Mouse (Mus musculus) regulatory T cell (primary cell): Measurements from ENCODE around the gene Aox2.

Experiments used
- in situ Hi-C: fragments of 300-600 bp; cut with MboI, MseI; formaldehyde crosslinking; loops from one replicate; pipeline ENCODE4 v1.15.1; 2025; ENCODE audit warnings: high pct_unique_total_duplicates

Aox2 gene

DNA sequence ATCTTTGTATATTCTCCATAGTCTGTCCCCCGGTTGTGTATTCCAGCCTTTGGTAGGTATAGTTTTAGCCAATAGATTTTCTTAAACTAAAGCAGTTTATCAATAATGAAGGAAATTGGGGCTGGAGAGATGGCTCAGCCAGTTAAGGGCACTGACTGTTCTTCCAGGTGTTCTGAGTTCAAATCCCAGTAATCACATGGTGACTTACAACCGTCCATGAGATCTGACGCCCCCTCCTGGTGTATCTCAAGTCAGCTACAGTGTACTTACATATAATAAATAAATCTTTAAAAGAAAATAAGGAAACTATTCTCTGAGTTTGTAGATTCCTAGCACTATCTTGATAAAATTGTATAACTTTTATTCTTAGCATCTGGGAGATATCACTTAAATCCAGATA lies 117.2 kb downstream of the Aox2 start:
- in situ Hi-C loops: loop anchor here (25.0 kb wide), 1 partner anchor 983 kb away; the partner anchor contains the start of genes Maip1 and Tyw5

DNA sequence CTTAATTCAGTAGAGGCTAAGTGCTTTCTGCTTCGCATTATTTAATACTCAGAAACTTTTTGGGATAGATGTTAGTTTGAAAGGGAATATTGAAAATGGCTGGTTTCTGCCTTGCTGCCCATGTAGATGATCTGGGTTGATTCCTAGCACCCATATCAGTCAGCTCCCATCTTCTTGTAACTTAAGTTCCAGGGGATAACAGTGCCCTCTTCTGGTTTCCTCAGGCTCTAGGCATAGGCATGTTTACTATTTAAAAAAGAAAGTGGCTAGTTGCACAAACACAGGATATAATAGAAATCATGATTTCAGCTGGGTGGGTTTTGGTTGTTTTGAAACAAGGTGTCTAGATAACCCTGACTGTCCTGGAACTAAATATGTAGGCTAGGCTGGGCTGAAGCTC lies 118.1 kb downstream of the Aox2 start:
- in situ Hi-C loops: loop anchor here (25.0 kb wide), 1 partner anchor 984 kb away; the partner anchor contains the start of genes Maip1 and Tyw5

DNA sequence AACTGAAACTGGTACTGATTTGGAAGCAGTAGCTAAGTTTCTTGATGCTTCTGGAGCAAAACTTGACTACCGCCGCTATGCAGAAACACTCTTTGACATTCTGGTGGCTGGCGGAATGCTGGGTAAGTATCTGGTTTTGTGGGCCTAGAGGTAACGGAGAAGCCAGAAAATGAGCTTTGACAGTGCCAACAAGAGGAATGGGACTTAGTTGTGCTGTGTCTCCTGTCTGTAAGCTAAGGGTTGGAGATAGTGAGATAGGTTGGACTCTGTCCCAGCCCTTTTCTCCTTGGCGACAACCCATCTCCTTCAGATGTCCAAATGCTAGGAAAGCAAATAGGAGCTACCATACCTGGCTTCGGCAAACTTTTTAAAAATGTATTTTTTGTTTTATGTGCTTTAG lies 119.6 kb downstream of the Aox2 start:
- in situ Hi-C loops: loop anchor here (25.0 kb wide), 1 partner anchor 985 kb away; the partner anchor contains the start of genes Maip1 and Tyw5

DNA sequence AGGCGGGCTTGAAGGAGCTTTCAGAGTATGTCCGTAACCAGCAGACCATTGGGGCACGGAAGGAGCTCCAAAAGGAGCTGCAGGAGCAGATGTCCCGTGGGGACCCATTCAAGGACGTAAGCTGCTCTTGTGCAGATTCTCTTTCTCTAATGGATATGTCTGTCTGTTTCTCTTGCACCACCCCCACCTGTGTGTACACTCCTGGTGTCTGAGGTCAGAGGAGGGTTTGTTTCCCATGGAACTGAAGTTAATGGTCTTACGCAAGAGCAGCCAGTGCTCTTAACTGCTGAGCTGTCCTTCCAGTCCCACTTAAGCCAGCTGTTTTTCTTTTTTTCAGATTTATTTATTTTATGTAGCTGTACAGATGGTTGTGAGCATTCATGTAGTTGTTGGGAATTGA lies 123.3 kb downstream of the Aox2 start:
- in situ Hi-C loops: no loop called here

DNA sequence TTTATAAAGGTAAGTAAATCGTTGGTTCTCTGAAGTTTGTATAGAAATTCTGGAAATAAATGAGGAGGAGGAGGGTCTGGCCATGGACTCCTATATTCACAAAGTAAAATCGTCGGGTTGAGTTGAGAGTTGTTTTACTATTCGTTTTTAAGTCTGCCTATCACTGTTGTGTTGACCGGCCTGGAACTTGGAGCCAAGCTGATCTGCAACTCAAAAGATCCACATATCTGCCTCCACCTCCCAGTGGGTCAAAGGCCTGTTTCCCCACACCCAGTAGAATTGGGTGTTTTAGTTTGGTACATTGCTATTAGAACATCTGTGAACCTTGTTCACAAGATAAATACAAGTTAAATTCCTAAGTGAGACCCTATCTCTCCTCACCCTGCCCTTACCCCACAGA lies 125.6 kb downstream of the Aox2 start:
- in situ Hi-C loops: no loop called here

DNA sequence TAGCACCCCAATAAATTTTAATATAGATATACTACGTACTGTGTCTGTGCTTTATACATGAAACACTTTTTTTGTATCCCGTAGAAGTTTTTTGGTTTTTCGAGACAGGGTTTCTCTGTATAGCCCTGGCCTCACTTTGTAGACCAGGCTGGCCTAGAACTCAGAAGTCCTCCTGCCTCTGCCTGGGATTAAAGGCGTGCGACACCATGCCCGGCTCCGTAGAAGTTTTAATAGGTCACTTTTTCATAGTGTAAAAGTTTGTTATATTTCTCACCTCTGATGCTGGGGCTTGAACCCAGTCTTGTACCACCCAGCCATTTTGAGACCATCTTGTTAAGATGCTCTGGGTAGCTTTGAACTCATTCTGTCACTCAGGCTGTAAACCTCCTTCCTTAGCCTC lies 129.2 kb downstream of the Aox2 start:
- in situ Hi-C loops: no loop called here

DNA sequence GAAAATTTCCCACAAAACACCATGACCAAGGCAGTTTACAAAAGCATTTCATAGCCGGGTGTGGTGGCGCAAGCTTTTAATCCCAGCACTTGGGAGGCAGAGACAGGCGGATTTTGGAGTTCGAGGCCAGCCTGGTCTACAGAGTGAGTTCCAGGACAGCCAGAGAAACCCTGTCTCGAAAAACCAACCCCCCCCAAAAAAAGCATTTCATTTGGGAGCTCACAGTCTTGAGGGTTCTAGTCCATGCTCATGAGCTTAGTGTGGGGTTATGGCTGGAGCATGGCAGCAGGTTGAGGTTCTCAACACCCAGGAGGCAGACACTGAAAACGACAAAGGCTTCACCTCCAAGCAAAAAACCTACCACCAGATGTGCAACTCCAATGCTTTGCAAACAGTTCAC lies 130.0 kb downstream of the Aox2 start:
- in situ Hi-C loops: no loop called here

DNA sequence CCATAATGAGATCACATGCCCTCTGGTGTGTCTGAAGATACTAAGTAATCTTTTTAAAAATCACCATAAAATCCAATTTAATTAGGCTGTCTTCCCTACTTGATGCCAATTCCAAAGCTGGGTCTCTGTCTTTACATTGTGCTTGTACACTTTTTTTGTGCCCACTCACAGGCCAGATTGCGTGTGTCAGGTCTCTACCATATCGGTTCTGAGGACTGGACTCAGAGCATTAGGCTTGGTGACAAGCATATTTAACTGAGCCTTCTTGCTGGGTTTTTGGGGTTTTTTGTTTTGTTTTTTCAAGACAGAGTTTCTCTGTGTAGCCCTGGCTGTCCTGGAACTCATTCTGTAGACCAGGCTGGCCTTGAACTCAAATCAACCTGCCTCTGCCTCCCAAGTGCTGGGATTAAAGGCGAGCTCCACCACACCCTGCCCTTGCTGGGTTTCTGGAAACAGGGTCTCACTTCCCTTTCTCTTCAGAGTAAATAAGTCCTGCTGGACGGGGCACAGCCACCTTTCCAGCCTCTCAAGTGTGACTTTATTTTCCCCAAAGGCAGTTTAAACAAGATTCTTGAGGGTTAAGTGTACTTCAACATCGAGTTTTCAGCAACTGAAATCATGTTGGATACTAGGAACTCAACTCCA lies 131.5 kb downstream of the Aox2 start:
- in situ Hi-C loops: no loop called here

DNA sequence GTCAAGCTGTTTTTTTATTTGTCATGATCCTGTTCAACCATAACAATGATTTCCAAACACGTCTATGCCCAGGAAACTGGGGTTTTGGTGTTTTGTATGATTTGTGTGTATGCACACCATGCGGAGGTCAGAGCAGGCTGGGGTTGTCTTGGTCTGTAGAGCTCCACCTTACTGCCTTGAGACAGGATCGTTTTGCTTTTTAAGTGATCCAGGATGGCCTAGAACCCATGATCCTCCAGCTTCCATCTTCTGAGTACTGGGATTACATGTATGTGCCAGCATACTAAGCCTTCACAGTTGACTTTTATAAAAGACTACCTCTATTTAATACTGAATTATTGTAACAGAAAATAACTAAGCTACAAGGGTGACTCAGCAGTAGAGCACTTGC lies 132.1 kb downstream of the Aox2 start:
- in situ Hi-C loops: no loop called here

DNA sequence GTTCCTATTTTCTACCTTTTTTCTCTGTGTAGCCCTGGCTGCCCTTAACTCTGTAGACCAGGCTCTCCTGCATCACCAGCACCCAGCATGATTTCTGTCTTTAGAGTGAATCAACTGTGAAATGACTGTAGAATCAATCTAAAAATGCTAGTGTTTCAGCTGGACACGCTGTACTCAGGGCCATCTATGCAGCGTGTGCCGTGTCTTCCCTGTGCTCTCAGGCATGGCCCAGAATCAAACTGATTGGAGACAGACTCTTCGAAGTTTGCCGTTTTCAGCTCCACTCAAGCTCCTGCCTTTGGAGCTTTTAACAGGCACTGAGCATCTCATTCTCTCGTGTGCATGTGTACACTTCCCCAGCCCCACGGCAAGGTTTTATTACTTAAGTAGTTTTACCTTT lies 132.7 kb downstream of the Aox2 start:
- in situ Hi-C loops: no loop called here

DNA sequence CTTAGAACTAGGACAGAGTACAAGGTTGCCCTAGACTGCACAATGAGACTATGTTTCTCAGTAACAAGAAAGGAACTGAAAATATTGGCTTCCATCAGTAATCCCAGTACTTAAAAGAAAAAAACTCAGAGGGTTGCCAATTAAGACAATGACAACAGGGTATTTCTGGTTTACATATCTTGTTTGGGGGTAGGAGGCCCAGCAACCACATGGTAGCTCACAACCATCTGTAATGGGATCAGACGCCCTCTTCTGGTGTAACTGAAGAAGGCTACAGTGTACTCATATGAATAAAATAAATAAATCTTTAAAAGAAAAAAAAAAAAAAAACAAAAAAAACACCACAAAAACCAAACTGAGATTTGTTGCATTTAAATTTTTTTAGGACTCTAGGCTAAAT lies 137.3 kb downstream of the Aox2 start:
- in situ Hi-C loops: no loop called here

DNA sequence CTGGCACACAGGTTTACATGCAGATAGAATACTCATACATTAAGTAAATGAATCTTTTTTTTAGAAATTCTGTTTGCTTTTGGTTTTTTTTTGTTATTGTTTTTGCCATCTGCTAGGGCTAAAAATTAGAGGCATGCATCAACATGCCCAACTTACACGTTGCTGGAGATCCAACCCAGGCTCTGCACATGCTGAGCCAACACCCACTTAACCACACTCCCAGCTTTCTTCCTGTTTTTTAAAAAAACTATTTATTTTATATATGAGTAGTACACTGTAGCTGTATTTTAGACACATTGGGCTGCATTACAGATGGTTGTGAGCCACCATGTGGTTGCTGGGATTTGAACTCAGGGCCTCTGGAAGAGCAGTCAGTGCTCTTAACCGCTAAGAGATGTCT lies 137.9 kb downstream of the Aox2 start:
- in situ Hi-C loops: no loop called here

DNA sequence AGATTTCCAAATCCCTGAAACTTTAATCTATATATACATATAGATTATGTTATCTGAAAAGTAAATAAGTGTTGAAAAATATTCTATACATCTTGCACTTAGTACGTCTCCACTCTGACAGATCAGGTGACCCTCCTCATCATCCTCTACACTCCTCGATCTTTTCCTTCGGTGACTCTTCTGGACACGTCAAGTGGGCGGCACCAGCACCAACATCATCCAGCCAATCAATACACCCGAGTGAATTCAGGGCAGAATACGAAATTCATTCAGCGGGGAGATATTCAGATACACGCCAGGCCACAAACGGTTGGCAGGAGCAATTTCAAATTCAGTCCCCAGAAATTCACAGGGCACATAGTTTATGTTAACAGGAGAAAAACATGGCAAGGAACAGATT lies 141.9 kb downstream of the Aox2 start:
- in situ Hi-C loops: loop anchor here (10.0 kb wide), 1 partner anchor 1255 kb away; the partner anchor contains the start of gene Sumo1

DNA sequence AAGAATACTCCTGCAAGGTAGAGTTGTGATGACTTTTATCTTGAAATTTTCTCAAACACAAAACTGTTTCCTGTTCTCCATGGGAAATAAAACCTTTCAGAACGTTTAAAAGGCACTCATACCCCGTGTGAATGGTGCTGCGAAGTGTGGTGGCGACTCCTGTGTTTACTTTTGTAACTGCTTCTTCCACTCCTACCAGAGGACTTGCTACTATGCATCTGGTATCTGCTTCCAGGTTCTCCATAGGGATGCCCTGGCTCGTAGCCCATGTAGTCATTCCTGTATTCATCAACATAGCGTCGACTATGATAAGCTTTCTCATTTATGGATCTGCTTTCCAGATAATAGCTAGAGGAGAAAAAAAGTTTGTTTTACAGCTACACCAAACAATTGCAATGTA lies 142.8 kb downstream of the Aox2 start:
- in situ Hi-C loops: loop anchor here (10.0 kb wide), 1 partner anchor 1254 kb away; the partner anchor contains the start of gene Sumo1

DNA sequence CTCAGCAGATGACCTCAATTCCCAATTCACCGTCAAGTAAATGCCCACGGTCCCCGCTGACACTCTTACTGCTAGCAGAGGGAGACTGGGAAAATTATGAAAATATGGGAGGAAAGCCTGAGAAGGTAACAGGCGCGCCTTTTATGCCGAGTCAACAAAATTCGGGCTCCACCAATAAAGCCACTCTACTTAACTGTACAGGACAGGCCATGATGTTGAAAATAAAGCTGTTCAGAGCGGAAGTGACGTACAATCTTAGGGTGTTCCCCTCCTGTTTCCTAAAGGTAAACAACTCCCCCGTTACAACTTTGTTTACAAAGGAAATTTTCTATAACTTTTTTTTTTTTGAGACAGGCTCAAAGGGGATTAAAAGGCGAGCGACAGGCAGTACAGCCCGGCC lies 144.8 kb downstream of the Aox2 start:
- in situ Hi-C loops: loop anchor here (10.0 kb wide), 1 partner anchor 1252 kb away; the partner anchor contains the start of gene Sumo1

DNA sequence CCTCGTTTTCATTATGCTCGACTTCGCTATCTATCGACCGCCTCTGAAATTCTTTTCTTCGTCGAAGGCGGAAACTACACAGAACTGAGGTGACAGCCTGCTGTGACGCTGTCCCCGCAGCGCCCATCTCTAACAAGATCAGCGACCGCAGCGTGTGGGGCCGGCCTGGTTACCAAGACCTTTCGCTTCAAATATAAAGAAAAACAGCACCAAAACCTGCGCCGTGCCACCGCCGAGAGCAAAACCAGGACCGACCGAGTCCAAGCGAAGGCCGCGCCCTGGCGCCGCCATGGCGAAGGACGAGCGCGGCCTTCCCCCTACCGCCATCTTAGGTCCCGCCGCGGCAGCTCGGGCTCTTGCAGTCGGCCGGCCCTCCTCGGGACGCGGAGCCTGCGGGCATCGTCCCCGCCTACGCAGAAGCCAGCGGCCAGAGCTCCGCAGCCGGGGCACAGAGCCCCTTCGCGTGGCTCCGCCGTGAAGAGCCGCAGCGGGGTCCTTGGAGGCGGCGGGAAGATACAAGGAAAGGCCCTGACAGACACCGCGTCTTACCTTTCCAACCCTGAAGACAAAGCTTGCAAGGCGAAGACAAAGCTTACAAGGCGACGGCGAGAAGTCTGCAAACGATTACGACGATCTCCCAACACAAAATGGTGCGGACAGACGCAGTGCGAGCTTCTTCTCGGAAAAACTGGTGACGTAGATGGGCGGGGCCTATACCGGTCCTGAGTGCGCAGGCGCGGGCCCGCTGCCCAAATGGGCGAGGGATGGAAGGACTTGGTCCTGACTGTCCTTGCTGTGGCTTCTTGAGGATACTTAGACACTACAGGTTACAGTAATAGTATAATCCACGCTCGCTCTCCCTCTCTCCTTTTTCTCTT lies 145.5 kb downstream of the Aox2 start, which contains the start of gene Clk1:
Clk1 (minus strand) TSS at position 696 of the 878 bp plus-strand sequence.
- in situ Hi-C loops: loop anchor here (10.0 kb wide), 1 partner anchor 1251 kb away; the partner anchor contains the start of gene Sumo1

DNA sequence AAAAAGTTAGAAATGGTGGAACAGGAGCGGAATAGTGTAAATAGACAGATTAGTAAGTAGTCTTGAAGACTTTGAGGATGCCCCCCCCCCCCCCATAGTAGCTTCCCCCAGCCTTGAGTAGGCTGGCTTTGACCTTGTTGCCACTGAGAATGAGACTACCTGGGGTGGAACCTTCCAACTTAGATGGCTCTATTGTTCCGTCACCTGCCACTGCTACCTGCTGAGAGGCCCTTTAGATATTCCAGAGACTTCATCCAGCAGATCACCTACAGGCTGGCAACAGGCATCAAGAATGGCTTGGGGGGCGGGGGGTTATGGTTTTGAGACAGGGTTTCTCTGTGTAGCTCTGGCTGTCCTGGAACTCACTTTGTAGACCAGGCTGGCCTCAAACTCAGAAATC lies 146.4 kb downstream of the Aox2 start:
- in situ Hi-C loops: loop anchor here (10.0 kb wide), 1 partner anchor 1250 kb away; the partner anchor contains the start of gene Sumo1
